Mouse (Mus musculus) urinary bladder, adult 18-20 months (tissue): ENCODE results near the gene Hist1h3i.
A peak's percentile ranks its signal among the peaks of the same experiment; 100 is the strongest.
"Not testable (repeated sequence)": the region's sequence is repeated elsewhere in the genome, so short reads cannot be mapped to it uniquely, and the experiment has no call there.

Experiments used
- DNase-seq, 2 experiments: peaks; one replicate each; pipeline ENCODE4 v3.0.0; 2022; ENCODE audit warnings: low spot score in 2 of 2, mixed read lengths in 2 of 2

Gene Hist1h3i

GRCm38 (mm10) chr13:21782361-21783254 lies 562 bp downstream of the Hist1h3i start:
- peak in 1 of 2 experiments; percentile 11 for DNase-seq

- no peak for DNase-seq
Observed at GRCm38 (mm10) chr13:21781639-21782038, 1.5 kb downstream of the Hist1h3i start.

- no peak for DNase-seq
Observed at GRCm38 (mm10) chr13:21781021-21781555, 2.1 kb downstream of the Hist1h3i start.

- DNase-seq, result peak; percentile 11 to 39
Observed at GRCm38 (mm10) chr13:21779767-21780731, 3.1 kb downstream of the Hist1h3i start, which contains the start of gene Hist1h1b. TSS of gene Hist1h1b (minus strand) at chr13:21780625.

- DNase-seq, result peak; percentile 15 to 16
Observed at GRCm38 (mm10) chr13:21778814-21779766, 4.1 kb downstream of the Hist1h3i start.

GRCm38 (mm10) chr13:21755707-21756106 lies 27.5 kb downstream of the Hist1h3i start:
- no peak for DNase-seq

GRCm38 (mm10) chr13:21754294-21755001 lies 28.7 kb downstream of the Hist1h3i start:
- not testable (repeated sequence) for DNase-seq

GRCm38 (mm10) chr13:21753524-21754285 lies 29.5 kb downstream of the Hist1h3i start, which contains the start of the genes Hist1h2ak and Hist1h2bn:
TSS of gene Hist1h2ak (minus strand) at chr13:21753827.
TSS of gene Hist1h2bn (plus strand) at chr13:21754123.
- DNase-seq, result peak; percentile 9 to 23

GRCm38 (mm10) chr13:21753051-21753523 lies 30.1 kb downstream of the Hist1h3i start:
- DNase-seq, result no peak

- no peak for DNase-seq
Observed at GRCm38 (mm10) chr13:21752356-21752755, 30.8 kb downstream of the Hist1h3i start.

- DNase-seq, result no peak
Observed at GRCm38 (mm10) chr13:21751827-21752226, 31.3 kb downstream of the Hist1h3i start.

- no peak for DNase-seq
Observed at GRCm38 (mm10) chr13:21751417-21751816, 31.8 kb downstream of the Hist1h3i start.

- DNase-seq, result peak; percentile 62 to 77
Observed at GRCm38 (mm10) chr13:21750159-21751017, 32.8 kb downstream of the Hist1h3i start, which contains the start of gene Hist1h4k. TSS of gene Hist1h4k (minus strand) at chr13:21750505.

GRCm38 (mm10) chr13:21749387-21750158 lies 33.6 kb downstream of the Hist1h3i start:
- no peak for DNase-seq

GRCm38 (mm10) chr13:21745006-21745405 lies 38.2 kb downstream of the Hist1h3i start:
- no peak for DNase-seq

- peak; percentile 26 to 56 for DNase-seq
Observed at GRCm38 (mm10) chr13:21734906-21735767, 48.0 kb downstream of the Hist1h3i start, which contains the start of gene Hist1h4j. TSS of gene Hist1h4j (plus strand) at chr13:21735064.
